Mouse (Mus musculus) midbrain, postnatal 0 days (tissue): ENCODE measurements around the gene Arpc2. TPM values are rescaled to one million over a fixed set of nuclear protein-coding genes. Genes with fewer than 3 reads are reported as not detected.

Experiments
- ATAC-seq: fragments of 200-750 bp; cut with Nextera tagmentation; 2 replicates; pipeline ENCODE4 v1.8.0; 2017; ENCODE audit warnings: moderate number of reproducible peaks, mild to moderate bottlenecking, moderate TSS enrichment, moderate library complexity; ENCODE audit not compliant: low FRiP score
- DNase-seq: peaks from one replicate; pipeline ENCODE4 v3.0.0-alpha.2; 2015; ENCODE audit warnings: low spot score
- H3K27ac ChIP-seq: fragments of 300-500 bp; sonication (generic); 2 replicates; pipeline ENCODE4 v1.5.1; 2014; ENCODE audit warnings: low read depth, mild to moderate bottlenecking, low read length, mixed read lengths
- H3K27me3 ChIP-seq: fragments of 300-500 bp; sonication (generic); 2 replicates; pipeline ENCODE4 v1.6.1; 2014; ENCODE audit warnings: low read length, control low read depth, mixed read lengths; ENCODE audit not compliant: insufficient read depth
- H3K36me3 ChIP-seq: fragments of 300-500 bp; sonication (generic); 2 replicates; pipeline ENCODE4 v1.6.1; 2014; ENCODE audit warnings: low read length, control low read depth, mixed read lengths; ENCODE audit not compliant: insufficient read depth
- H3K4me1 ChIP-seq: fragments of 300-500 bp; sonication (generic); 2 replicates; pipeline ENCODE4 v1.6.1; 2014; ENCODE audit warnings: mild to moderate bottlenecking, control low read depth, antibody characterized with exemption, low read length, mixed read lengths; ENCODE audit not compliant: insufficient read depth
- H3K4me2 ChIP-seq: fragments of 300-500 bp; sonication (generic); 2 replicates; pipeline ENCODE4 v1.6.1; 2014; ENCODE audit warnings: low read depth, mild to moderate bottlenecking, low read length, mixed read lengths; ENCODE audit not compliant: poor library complexity, severe bottlenecking
- H3K4me3 ChIP-seq: fragments of 300-500 bp; sonication (generic); 2 replicates; pipeline ENCODE4 v1.5.1; 2014; ENCODE audit warnings: low read depth, mild to moderate bottlenecking, low read length, moderate library complexity
- H3K9ac ChIP-seq: fragments of 300-500 bp; sonication (generic); replicated peaks from 2 replicates; pipeline ENCODE4 v1.6.1; 2014; ENCODE audit warnings: mild to moderate bottlenecking, low read length, moderate library complexity, mixed read lengths; ENCODE audit not compliant: poor library complexity, severe bottlenecking
- H3K9me3 ChIP-seq: fragments of 300-500 bp; sonication (generic); 2 replicates; pipeline ENCODE4 v1.6.1; 2016; ENCODE audit warnings: low read length, control low read depth
- CTCF ChIP-seq: IDR thresholded peaks from 2 replicates; pipeline ENCODE4 v1.5.1; 2016; ENCODE audit warnings: antibody characterized with exemption, mild to moderate bottlenecking
- WGBS: fragments of 180-500 bp; shearing (Covaris S2); extraction: QIAGEN DNeasy Blood & Tissue Kit; methylation state at CpG from one replicate; pipeline ENCODE4 v1.1.7; 2014; 5-methylcytosine and 5-hydroxymethylcytosine counted together
- polyA plus RNA-seq: library from polyadenylated mRNA; unstranded; fragments of >200 nt; fragmentation: Nextera tagmentation; extraction: Ambion mirVana; gene quantifications from 2 replicates; pipeline ENCODE4 v1.2.1, GENCODE M21; 2015
- total RNA-seq: library from RNA; depleted of rRNA; stranded (reverse); fragments of >200 nt; gene quantifications from 2 replicates; pipeline ENCODE4 v1.2.3, GENCODE M21; 2014

Arpc2 gene
- total and polyA plus RNA-seq, 2 experiments from 2014 or later = 149 to 464 TPM

- DNase-seq (no peak), ATAC-seq (no peak)
- 80% methylated on average over 12 of the region's 12 CpGs for WGBS
- Histone ChIP-seq H3K4me3 (no peak overlapping the region), H3K4me1 (no peaks in the 10 kb centered on the region), H3K27ac (no peak overlapping the region), H3K9me3 (no peaks in the 10 kb centered on the region), H3K4me2 (no peak overlapping the region), H3K9ac (no peak overlapping the region), H3K36me3 (no peaks in the 10 kb centered on the region), H3K27me3 (no peaks in the 10 kb centered on the region)
- no peak for TF ChIP-seq CTCF
Observed at GRCm38 (mm10) chr1:74197726-74198470, 38.0 kb upstream of the Arpc2 start.

GRCm38 (mm10) chr1:74199046-74199445 is 36.8 kb upstream of the Arpc2 start:
- Histone ChIP-seq H3K36me3 (no peaks in the 10 kb centered on the region), H3K27me3 (no peaks in the 10 kb centered on the region), H3K9me3 (no peaks in the 10 kb centered on the region), H3K27ac (no peak overlapping the region), H3K4me2 (no peak overlapping the region), H3K4me1 (no peaks in the 10 kb centered on the region), H3K9ac (no peak overlapping the region), H3K4me3 (no peak overlapping the region)
- ATAC-seq (no peak), DNase-seq (peak; percentile 11)
- WGBS = 69% methylated on average over 8 of the region's 8 CpGs
- TF ChIP-seq CTCF = no peak

GRCm38 (mm10) chr1:74201048-74201844 is 34.6 kb upstream of the Arpc2 start:
- 81% methylated on average over 7 of the region's 7 CpGs for WGBS
- H3K4me2 ChIP-seq = no peak overlapping the region
- H3K9ac ChIP-seq = no peak overlapping the region
- no peaks in the 10 kb centered on the region for H3K9me3 ChIP-seq
- no peak overlapping the region for H3K4me3 ChIP-seq
- no peaks in the 10 kb centered on the region for H3K4me1 ChIP-seq
- ATAC-seq (no peak), DNase-seq (no peak)
- no peak for TF ChIP-seq CTCF
- H3K27ac ChIP-seq = no peak overlapping the region
- no peaks in the 10 kb centered on the region for H3K36me3 ChIP-seq
- H3K27me3 ChIP-seq = no peaks in the 10 kb centered on the region

GRCm38 (mm10) chr1:74203457-74203856 is 32.4 kb upstream of the Arpc2 start:
- TF ChIP-seq CTCF = no peak
- no peaks in the 10 kb centered on the region for H3K4me1 ChIP-seq
- no peak for ATAC-seq
- H3K27ac ChIP-seq = no peak overlapping the region
- no peaks in the 10 kb centered on the region for H3K9me3 ChIP-seq
- no peak for DNase-seq
- H3K4me3 ChIP-seq = no peak overlapping the region
- H3K4me2 ChIP-seq = no peak overlapping the region
- H3K27me3 ChIP-seq = no peaks in the 10 kb centered on the region
- H3K9ac ChIP-seq = no peak overlapping the region
- no peaks in the 10 kb centered on the region for H3K36me3 ChIP-seq
- 66% methylated on average over 5 of the region's 5 CpGs for WGBS

GRCm38 (mm10) chr1:74205881-74206280 is 30.0 kb upstream of the Arpc2 start:
- no peak overlapping the region for H3K9ac ChIP-seq
- H3K36me3 ChIP-seq = no peaks in the 10 kb centered on the region
- peak; percentile 75 for TF ChIP-seq CTCF
- H3K4me2 ChIP-seq = no peak overlapping the region
- WGBS = 66% methylated on average over 7 of the region's 7 CpGs
- no peaks in the 10 kb centered on the region for H3K9me3 ChIP-seq
- ATAC-seq (no peak), DNase-seq (peak; percentile 42)
- no peak overlapping the region for H3K27ac ChIP-seq
- no peaks in the 10 kb centered on the region for H3K4me1 ChIP-seq
- no peaks in the 10 kb centered on the region for H3K27me3 ChIP-seq
- no peak overlapping the region for H3K4me3 ChIP-seq

- H3K4me3 ChIP-seq = no peak overlapping the region
- H3K9me3 ChIP-seq = no peaks in the 10 kb centered on the region
- H3K4me1 ChIP-seq = no peaks in the 10 kb centered on the region
- 47% methylated on average over 8 of the region's 8 CpGs for WGBS
- H3K27ac ChIP-seq = no peak overlapping the region
- H3K9ac ChIP-seq = no peak overlapping the region
- no peak for TF ChIP-seq CTCF
- H3K27me3 ChIP-seq = no peaks in the 10 kb centered on the region
- ATAC-seq (no peak), DNase-seq (no peak)
- H3K36me3 ChIP-seq = no peaks in the 10 kb centered on the region
- H3K4me2 ChIP-seq = no peak overlapping the region
Observed at GRCm38 (mm10) chr1:74206642-74207041, 29.2 kb upstream of the Arpc2 start.
